22 mouse cellular contexts compared by ENCODE assay signal in genomic region chr5:131095635-131096034, GRCm38 (mm10).
DNase-seq lines count a peak whose midpoint lies in the region; TF ChIP-seq lines count a peak whose summit lies in the region.
"Had no signal": no experiment of that assay in that cellular context is flagged by ENCODE, and none has a peak within 500 bp of the region (broad histone marks: within the 10 kb centered on the region; RNA-seq: fewer than 3 reads in every experiment).

No protein-coding gene starts in this region.

- H3K27ac ChIP-seq in layer of hippocampus, adult 2 months = peak overlapping the region; percentile 74; the same call in 1 of the 2 replicates
- H3K27ac ChIP-seq: embryonic facial prominence, embryonic 10.5 days; embryonic facial prominence, embryonic 13.5 days; forebrain, embryonic 13.5 days; hindbrain, embryonic 12.5 days; hindbrain, embryonic 15.5 days had no signal

- no peak for DNase-seq in layer of hippocampus, adult 2 months (ENCODE audit: low spot score in 2 of 2)
- no peak for DNase-seq in layer of hippocampus, adult 9-10 months (ENCODE audit: low spot score)
- DNase-seq in ES-CJ7 (ENCODE audit: low read depth, low spot score) (peak; percentile 71), R1 (ENCODE audit: low read depth, low spot score) (peak; percentile 83)
- DNase-seq in T-cell, adult 2 months (ENCODE audit: low spot score) = no peak
- no peak for DNase-seq in left cerebral cortex, postnatal 14 days (ENCODE audit: low spot score in 2 of 2)
- DNase-seq: adrenal gland, adult 2 months; adrenal gland, postnatal 14 days; cerebellum, adult 11-12 months; cerebellum, adult 8-10 months; cerebellum, postnatal 10 days; cerebellum, postnatal 36 days; embryo, embryonic 11 days; gastrocnemius, postnatal 10 days; gastrocnemius, postnatal 36 days; heart, adult 11 months had no signal

- TF ChIP-seq CTCF in layer of hippocampus, adult 2 months (conservative IDR thresholded peaks at IDR 0.05) = no peak

- no peak overlapping the region for H3K4me3 ChIP-seq in layer of hippocampus, adult 2 months
- H3K4me3 ChIP-seq: embryonic facial prominence, embryonic 10.5 days; embryonic facial prominence, embryonic 13.5 days; erythroblast, embryonic 14.5 days; forebrain, embryonic 13.5 days; hindbrain, embryonic 12.5 days; hindbrain, embryonic 15.5 days had no signal

- intact Hi-C loops in left cerebral cortex, postnatal 14 days (cut with DNase I) = no loop called here

Comparison
In these comparisons a context has a peak if more than half of its experiments do, and no peak if none do; other contexts are left out.
1. DNase-seq: peak in ES-CJ7 (single experiment) and R1 (single experiment); none in layer of hippocampus, adult 2 months (0 of 2), layer of hippocampus, adult 9-10 months (single experiment), T-cell, adult 2 months (single experiment) and left cerebral cortex, postnatal 14 days (0 of 2).